Mouse (Mus musculus) T-cell, adult 2 months (primary cell): Measurements from ENCODE around the gene Polr1c.

Source experiments
- DNase-seq: peaks from one replicate; pipeline ENCODE4 v3.0.0; 2022; ENCODE audit warnings: low spot score

The Polr1c gene

GRCm38 (mm10) chr17:46247512-46248188, at the start of gene Polr1c, which contains the start of gene Yipf3:
Polr1c (minus strand) TSS chr17:46248054.
Yipf3 (plus strand) TSS chr17:46248080.
- DNase-seq: peak; percentile 94

GRCm38 (mm10) chr17:46297028-46297363, 49.1 kb upstream of the Polr1c start:
- DNase-seq: no peak

- DNase-seq: no peak
Observed at GRCm38 (mm10) chr17:46296601-46297000, 48.7 kb upstream of the Polr1c start.

- no peak for DNase-seq
Observed at GRCm38 (mm10) chr17:46287678-46288095, 39.8 kb upstream of the Polr1c start.

- no peak for DNase-seq
Observed at GRCm38 (mm10) chr17:46285407-46285806, 37.6 kb upstream of the Polr1c start.

GRCm38 (mm10) chr17:46284653-46285052, 36.8 kb upstream of the Polr1c start:
- no peak for DNase-seq

GRCm38 (mm10) chr17:46283911-46284310, 36.1 kb upstream of the Polr1c start:
- no peak for DNase-seq

- DNase-seq: no peak
Observed at GRCm38 (mm10) chr17:46283140-46283539, 35.3 kb upstream of the Polr1c start.

- peak; percentile 81 for DNase-seq
Observed at GRCm38 (mm10) chr17:46282483-46283123, 34.7 kb upstream of the Polr1c start, which contains the start of gene Tjap1. Tjap1 (minus strand) TSS chr17:46283026.

- no peak for DNase-seq
Observed at GRCm38 (mm10) chr17:46278011-46278765, 30.3 kb upstream of the Polr1c start.

- DNase-seq: no peak
Observed at GRCm38 (mm10) chr17:46277586-46277985, 29.7 kb upstream of the Polr1c start.

GRCm38 (mm10) chr17:46275506-46275905, 27.7 kb upstream of the Polr1c start:
- no peak for DNase-seq

GRCm38 (mm10) chr17:46275034-46275433, 27.2 kb upstream of the Polr1c start:
- no peak for DNase-seq

GRCm38 (mm10) chr17:46274465-46274864, 26.6 kb upstream of the Polr1c start:
- no peak for DNase-seq

GRCm38 (mm10) chr17:46273803-46274236, 26.0 kb upstream of the Polr1c start:
- no peak for DNase-seq

GRCm38 (mm10) chr17:46272675-46273074, 24.8 kb upstream of the Polr1c start:
- no peak for DNase-seq

- no peak for DNase-seq
Observed at GRCm38 (mm10) chr17:46272058-46272457, 24.2 kb upstream of the Polr1c start.

- DNase-seq: no peak
Observed at GRCm38 (mm10) chr17:46269771-46270534, 22.1 kb upstream of the Polr1c start.

- DNase-seq: no peak
Observed at GRCm38 (mm10) chr17:46268026-46268720, 20.3 kb upstream of the Polr1c start.

GRCm38 (mm10) chr17:46267511-46267910, 19.7 kb upstream of the Polr1c start:
- DNase-seq: no peak

GRCm38 (mm10) chr17:46266986-46267385, 19.1 kb upstream of the Polr1c start:
- DNase-seq: no peak
